Mouse (Mus musculus) neural tube, embryonic 13.5 days (tissue): ENCODE measurements around the gene Rnf126. TPM values are rescaled to one million over a fixed set of nuclear protein-coding genes. Genes with fewer than 3 reads are reported as not detected.
"Not testable (repeated sequence)": the region's sequence is repeated elsewhere in the genome, so short reads cannot be mapped to it uniquely, and the experiment has no call there.

ENCODE experiments used
- ATAC-seq: fragments of 200-750 bp; cut with Nextera tagmentation; 2 replicates; pipeline ENCODE4 v1.8.0; 2017; ENCODE audit warnings: low read depth, mild to moderate bottlenecking, moderate TSS enrichment, moderate library complexity
- H3K27ac ChIP-seq: fragments of 300-500 bp; sonication (generic); replicated peaks from 2 replicates; pipeline ENCODE4 v1.5.1; 2015; ENCODE audit warnings: moderate library complexity, mild to moderate bottlenecking, inconsistent platforms
- H3K27me3 ChIP-seq: fragments of 300-500 bp; sonication (generic); 2 replicates; pipeline ENCODE4 v1.6.1; 2015; ENCODE audit warnings: mild to moderate bottlenecking, inconsistent platforms
- H3K36me3 ChIP-seq: fragments of 300-500 bp; sonication (generic); 2 replicates; pipeline ENCODE4 v1.6.1; 2015; ENCODE audit warnings: mild to moderate bottlenecking, inconsistent platforms
- H3K4me1 ChIP-seq: fragments of 300-500 bp; sonication (generic); replicated peaks from 2 replicates; pipeline ENCODE4 v1.6.1; 2015; ENCODE audit warnings: inconsistent platforms
- H3K4me2 ChIP-seq: fragments of 300-500 bp; sonication (generic); 2 replicates; pipeline ENCODE4 v1.6.1; 2015; ENCODE audit warnings: inconsistent platforms, mild to moderate bottlenecking, moderate library complexity
- H3K4me3 ChIP-seq: fragments of 300-500 bp; sonication (generic); 2 replicates; pipeline ENCODE4 v1.5.1; 2015; ENCODE audit warnings: mild to moderate bottlenecking, inconsistent platforms
- H3K9ac ChIP-seq: fragments of 300-500 bp; sonication (generic); 2 replicates; pipeline ENCODE4 v1.6.1; 2015; ENCODE audit warnings: moderate library complexity, mild to moderate bottlenecking, inconsistent platforms
- H3K9me3 ChIP-seq: fragments of 300-500 bp; sonication (generic); 2 replicates; pipeline ENCODE4 v1.6.1; 2016; ENCODE audit warnings: inconsistent platforms
- WGBS: fragments of 180-500 bp; shearing (Covaris S2); methylation state at CpG from one replicate; pipeline ENCODE4 v1.1.7; 2015; 5-methylcytosine and 5-hydroxymethylcytosine counted together
- polyA plus RNA-seq: library from polyadenylated mRNA; unstranded; fragments of >200 nt; fragmentation: Nextera tagmentation; extraction: Ambion mirVana; gene quantifications from 2 replicates; pipeline ENCODE4 v1.2.1, GENCODE M21; 2015

Gene Rnf126
- polyA plus RNA-seq, 1 experiment from 2014 or later: 98.5 TPM

DNA sequence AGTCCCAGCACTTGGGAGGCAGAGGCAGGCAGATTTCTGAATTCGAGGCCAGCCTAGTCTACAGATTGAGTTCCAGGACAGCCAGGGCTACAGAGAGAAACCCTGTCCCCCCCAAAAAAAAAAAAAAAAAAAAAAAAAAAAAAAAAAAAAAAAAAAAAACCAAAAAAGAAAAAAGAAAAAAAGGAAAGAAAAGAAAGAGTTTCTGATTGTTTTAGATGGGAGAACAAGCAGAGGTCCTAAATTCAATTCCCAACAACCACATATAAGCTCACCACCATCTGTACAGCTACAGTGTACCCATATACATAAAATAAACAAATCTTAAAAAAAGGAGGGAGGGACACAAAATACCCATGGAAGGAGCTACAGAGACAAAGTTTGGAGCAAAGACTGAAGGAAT, 7.1 kb downstream of the Rnf126 start:
- 89% methylated on average over 1 of the region's 1 CpGs for WGBS
- not testable (repeated sequence) for H3K27ac ChIP-seq, H3K9me3 ChIP-seq, H3K4me3 ChIP-seq, H3K9ac ChIP-seq, H3K4me2 ChIP-seq, ATAC-seq, H3K27me3 ChIP-seq
- Histone ChIP-seq H3K4me1 (peaks cover 20% of the 10 kb centered on the region), H3K36me3 (peaks cover 69% of the 10 kb centered on the region)

DNA sequence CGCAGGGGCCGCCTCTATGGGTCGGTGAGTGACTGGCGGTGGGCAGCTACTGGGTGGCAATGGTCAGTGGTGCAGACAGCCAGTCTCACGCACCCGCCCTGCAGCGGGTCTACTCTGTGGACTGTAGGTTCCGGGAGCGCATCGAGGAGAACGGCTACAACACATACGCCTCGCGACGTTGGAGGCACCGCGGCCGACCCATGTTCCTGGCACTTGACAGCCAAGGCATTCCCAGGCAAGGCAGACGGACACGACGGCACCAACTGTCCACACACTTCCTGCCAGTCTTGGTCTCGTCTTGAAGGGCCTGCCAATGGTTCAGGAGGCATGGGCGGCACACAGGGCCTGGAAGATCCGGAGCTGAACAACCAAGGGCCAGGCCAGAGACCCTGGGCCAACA, 10.1 kb downstream of the Rnf126 start:
- H3K9ac ChIP-seq: no peak overlapping the region
- peaks cover 10% of the 10 kb centered on the region for H3K4me1 ChIP-seq
- H3K27me3 ChIP-seq: no peaks in the 10 kb centered on the region
- WGBS: 87% methylated on average over 24 of the region's 24 CpGs
- no peak overlapping the region for H3K4me2 ChIP-seq
- ATAC-seq: no peak
- H3K36me3 ChIP-seq: peaks cover 58% of the 10 kb centered on the region
- H3K4me3 ChIP-seq: no peak overlapping the region
- H3K27ac ChIP-seq: no peak overlapping the region
- H3K9me3 ChIP-seq: no peaks in the 10 kb centered on the region

DNA sequence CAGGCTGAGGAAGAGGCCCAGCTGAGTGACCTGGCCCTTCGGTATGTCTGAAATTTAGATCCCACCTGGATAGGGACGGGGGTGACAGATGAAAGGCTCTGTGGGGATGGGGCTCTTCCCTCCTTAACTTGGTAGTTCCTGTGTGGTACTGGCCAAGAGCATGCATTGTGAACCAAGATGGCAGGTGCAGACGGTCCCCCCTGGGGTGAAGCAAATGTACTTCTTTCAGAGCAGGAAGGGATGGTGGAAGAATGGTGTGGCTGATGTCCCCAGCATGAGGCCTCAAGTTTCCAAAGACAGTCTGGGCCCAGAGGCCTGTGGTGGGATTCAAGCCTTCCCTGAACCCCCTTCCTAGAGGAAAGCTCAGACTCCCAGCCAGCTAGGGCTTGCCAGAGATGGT, 10.9 kb downstream of the Rnf126 start:
- no peaks in the 10 kb centered on the region for H3K9me3 ChIP-seq
- peaks cover 10% of the 10 kb centered on the region for H3K4me1 ChIP-seq
- 0 out of 2 replicates have a peak overlapping the region, but pooled peaks have one; percentile 69 for H3K9ac ChIP-seq
- peaks cover 50% of the 10 kb centered on the region for H3K36me3 ChIP-seq
- no peaks in the 10 kb centered on the region for H3K27me3 ChIP-seq
- WGBS: 87% methylated on average over 3 of the region's 3 CpGs
- no peak overlapping the region; the same call in 1 of the 2 replicates for H3K4me2 ChIP-seq
- no peak for ATAC-seq
- no peak overlapping the region for H3K27ac ChIP-seq
- H3K4me3 ChIP-seq: no peak overlapping the region

DNA sequence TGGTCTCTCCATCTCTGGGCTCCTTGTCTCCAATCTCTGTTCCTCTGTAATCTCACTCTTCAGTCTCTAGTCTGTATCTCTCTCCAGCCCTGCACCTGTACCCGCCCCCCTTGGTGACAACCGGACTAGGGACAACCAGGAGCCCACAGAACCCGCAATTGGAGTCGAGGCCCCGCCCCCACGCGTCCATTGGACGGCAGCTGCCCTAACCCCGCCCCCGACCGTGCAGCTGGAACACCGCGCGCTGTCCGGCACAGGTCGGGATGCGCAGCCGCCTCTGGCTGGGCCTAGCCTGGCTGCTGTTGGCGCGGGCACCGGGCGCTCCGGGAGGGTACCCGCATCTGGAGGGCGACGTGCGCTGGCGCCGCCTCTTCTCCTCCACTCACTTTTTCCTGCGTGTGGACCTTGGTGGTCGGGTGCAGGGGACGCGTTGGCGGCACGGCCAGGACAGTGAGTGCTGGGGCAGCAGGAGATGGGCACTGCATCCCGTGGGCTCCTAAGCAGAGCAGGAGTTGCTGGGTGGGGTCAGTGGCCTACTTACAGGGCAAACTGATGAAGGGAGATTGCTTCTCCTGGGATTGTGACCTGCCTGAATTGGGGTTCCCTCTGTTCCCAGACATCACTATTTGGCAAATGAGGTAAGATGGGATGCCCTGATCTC, 11.8 kb downstream of the Rnf126 start, which contains the start of gene Fgf22:
Fgf22 (plus strand) TSS at position 221 of the 661 bp plus-strand sequence.
- H3K4me3 ChIP-seq: peak within 1 kb of the TSS; percentile 42
- no peaks in the 10 kb centered on the region for H3K9me3 ChIP-seq
- 2% methylated on average over 36 of the region's 36 CpGs for WGBS
- H3K4me2 ChIP-seq: peak within 1 kb of the TSS; percentile 70
- no peaks in the 10 kb centered on the region for H3K27me3 ChIP-seq
- H3K27ac ChIP-seq: no peak within 1 kb of the TSS
- H3K36me3 ChIP-seq: peaks cover 41% of the 10 kb centered on the region
- peak within 1 kb of the TSS; percentile 69 for H3K9ac ChIP-seq
- peak; percentile 84 for ATAC-seq
- H3K4me1 ChIP-seq: peaks cover 10% of the 10 kb centered on the region

DNA sequence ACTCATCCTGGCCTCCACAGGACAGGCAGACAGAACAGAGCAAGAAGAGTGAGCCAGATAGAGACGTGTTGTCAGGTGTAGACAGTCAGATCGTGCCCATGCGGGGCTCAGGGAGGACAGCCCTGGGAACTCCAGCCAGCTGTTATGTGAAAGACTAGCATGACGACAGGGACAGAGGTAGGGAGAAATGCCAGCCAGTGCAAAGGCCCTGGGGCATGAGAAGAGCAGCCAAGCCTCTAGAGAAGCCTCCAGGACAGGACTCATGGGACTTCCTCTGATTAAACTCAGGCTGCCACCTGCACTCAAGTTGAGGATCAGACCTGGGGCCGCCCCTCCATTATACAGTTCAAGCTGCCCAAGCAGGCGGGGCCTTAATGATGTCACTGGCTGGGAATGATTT, 18.3 kb downstream of the Rnf126 start:
- no peak overlapping the region for H3K9ac ChIP-seq
- H3K36me3 ChIP-seq: peaks cover 12% of the 10 kb centered on the region
- no peaks in the 10 kb centered on the region for H3K9me3 ChIP-seq
- no peak overlapping the region for H3K4me2 ChIP-seq
- no peak for ATAC-seq
- no peak overlapping the region for H3K4me3 ChIP-seq
- H3K27me3 ChIP-seq: no peaks in the 10 kb centered on the region
- WGBS: 81% methylated on average over 6 of the region's 6 CpGs
- H3K27ac ChIP-seq: no peak overlapping the region
- peaks cover 16% of the 10 kb centered on the region for H3K4me1 ChIP-seq

DNA sequence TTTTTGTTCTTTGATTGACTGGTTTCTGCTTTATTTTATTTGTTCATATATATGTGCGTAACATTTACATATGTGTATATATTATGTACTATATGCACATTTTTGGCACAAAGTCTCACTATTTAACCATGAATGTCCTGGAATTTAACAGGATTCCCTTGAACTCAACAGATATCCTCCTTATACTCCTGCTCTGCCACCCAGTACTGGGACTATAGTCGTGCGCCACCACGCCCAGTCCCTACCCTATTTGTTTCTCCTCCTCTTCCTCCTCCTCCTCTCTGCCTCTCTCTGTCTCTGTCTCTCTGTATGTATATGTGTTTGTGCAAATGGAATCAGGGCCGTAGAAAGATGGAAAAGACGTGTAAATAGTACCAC, 20.0 kb downstream of the Rnf126 start:
- H3K9me3 ChIP-seq: no peaks in the 10 kb centered on the region
- 26% methylated on average over 6 of the region's 6 CpGs for WGBS
- H3K9ac ChIP-seq: peak overlapping the region; percentile 53; the same call in 1 of the 2 replicates
- peak; percentile 64 for ATAC-seq
- 0 out of 2 replicates have a peak overlapping the region, but pooled peaks have one; percentile 25 for H3K27ac ChIP-seq
- H3K36me3 ChIP-seq: peaks cover 29% of the 10 kb centered on the region
- no peaks in the 10 kb centered on the region for H3K27me3 ChIP-seq
- peaks cover 16% of the 10 kb centered on the region for H3K4me1 ChIP-seq
- peak overlapping the region; percentile 79 for H3K4me2 ChIP-seq
- H3K4me3 ChIP-seq: peak overlapping the region; percentile 17

DNA sequence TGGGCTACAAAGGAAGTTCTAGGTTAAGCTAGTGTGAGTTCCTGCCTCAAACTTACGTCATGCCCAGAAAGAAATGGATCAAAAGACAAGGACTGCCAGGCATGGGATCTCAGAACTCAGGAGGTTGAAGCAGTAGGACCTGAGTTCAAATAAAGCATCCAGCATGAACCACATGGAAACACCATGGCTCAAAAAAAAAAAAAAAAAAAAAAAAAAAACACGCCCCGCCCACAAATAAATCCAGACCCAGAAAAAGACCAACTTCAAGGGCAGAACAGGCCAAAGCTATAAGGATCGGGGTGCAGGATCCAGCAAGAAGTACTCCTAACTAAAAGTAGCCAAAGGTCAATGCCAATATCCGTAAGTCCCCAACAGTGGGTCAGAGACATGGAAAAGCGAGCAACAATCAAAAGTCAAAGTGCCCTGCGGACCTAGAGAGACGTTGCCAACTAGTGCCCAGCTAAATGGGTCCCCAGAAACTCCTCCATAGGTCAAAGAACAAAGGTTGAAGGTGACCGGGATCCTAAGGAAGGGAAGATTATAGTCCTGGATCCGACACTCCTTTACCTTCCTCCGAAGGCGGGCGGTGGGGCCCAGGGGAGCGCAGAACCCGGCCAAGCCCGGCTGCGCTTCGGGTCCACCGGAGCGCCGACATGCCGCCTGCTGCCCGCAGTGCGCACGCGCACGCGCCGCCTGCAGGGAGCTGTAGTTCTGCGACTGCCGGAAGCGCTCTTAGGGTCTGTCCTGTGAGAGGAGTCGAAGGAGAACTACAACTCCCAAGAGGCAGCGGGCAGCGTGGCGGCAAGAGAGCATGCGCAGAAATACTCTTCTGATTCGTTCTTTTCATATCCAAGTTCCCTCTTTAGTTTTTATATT, 20.6 kb downstream of the Rnf126 start, which contains the start of gene Polrmt:
Polrmt (minus strand) TSS at position 684 of the 876 bp plus-strand sequence.
- Histone ChIP-seq H3K4me2 (peak within 1 kb of the TSS; percentile 79), H3K9me3 (no peaks in the 10 kb centered on the region), H3K27ac (0 out of 2 replicates have a peak within 1 kb of the TSS, but pooled peaks have one; percentile 25), H3K9ac (peak within 1 kb of the TSS; percentile 66), H3K36me3 (peaks cover 35% of the 10 kb centered on the region), H3K4me1 (peaks cover 16% of the 10 kb centered on the region), H3K27me3 (no peaks in the 10 kb centered on the region), H3K4me3 (peak within 1 kb of the TSS; percentile 53)
- peak; percentile 95 for ATAC-seq
- 4% methylated on average over 38 of the region's 38 CpGs for WGBS

DNA sequence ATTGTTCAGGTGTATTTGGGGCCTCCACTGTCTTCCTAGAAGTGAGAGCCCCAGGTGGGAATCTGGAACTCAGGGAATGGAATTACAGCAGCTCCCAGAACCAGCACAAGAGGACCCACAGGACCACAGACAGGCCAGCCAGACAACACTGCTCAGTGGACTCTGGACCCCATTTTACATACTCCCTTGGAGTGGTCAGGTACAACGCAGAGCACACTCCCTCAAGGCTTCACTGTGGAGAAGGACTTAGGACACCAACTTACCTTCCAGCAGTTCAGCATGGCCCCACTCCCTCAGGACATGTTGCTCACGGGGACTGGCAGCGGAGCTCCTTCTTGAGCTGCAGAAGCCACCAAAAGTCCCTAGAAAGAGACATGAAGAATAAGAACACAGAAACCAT, 21.3 kb downstream of the Rnf126 start:
- Histone ChIP-seq H3K36me3 (peaks cover 43% of the 10 kb centered on the region), H3K27me3 (no peaks in the 10 kb centered on the region), H3K9ac (peak overlapping the region; percentile 66; the same call in 1 of the 2 replicates), H3K4me1 (peaks cover 16% of the 10 kb centered on the region), H3K27ac (no peak overlapping the region), H3K9me3 (no peaks in the 10 kb centered on the region), H3K4me3 (peak overlapping the region; percentile 53), H3K4me2 (peak overlapping the region; percentile 79)
- WGBS: 94% methylated on average over 3 of the region's 3 CpGs
- no peak for ATAC-seq

DNA sequence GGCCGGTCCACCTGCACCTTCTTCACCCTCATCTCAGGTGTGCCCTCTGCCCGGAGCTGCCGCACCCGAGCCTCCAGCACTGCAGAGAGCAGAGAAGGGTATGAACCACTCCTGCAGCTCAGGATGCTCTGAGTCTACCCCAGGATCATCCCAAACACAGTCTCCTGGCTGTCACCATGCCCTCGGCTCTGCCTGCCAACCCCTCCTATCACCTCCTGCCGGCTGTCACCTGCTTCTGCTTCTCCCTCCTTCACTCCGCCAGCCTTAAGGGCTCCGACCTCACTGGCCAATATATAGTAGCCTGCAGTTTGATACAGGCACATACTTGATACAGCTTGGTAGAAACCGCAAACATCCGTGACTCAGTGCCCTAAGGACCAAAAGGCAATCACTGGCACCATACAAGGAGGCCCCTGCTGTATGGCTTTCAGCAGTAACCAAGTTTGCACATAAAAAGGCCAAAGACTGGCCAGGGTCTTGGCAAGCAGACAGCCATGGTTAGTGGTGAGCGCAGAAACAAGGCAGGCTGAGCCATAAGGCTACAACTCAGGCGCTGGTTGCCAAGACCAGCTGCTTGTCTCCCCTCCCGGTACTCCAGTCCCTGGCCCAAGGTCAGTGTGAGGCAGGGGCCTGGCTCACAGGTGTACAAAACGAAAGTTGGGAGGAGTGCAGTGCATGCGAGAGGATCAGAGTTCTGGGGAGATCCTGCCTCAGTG, 22.9 kb downstream of the Rnf126 start:
- H3K4me1 ChIP-seq: peaks cover 16% of the 10 kb centered on the region
- 95% methylated on average over 15 of the region's 15 CpGs for WGBS
- no peaks in the 10 kb centered on the region for H3K27me3 ChIP-seq
- no peak overlapping the region for H3K4me3 ChIP-seq
- H3K4me2 ChIP-seq: no peak overlapping the region
- ATAC-seq: no peak
- no peak overlapping the region for H3K27ac ChIP-seq
- no peak overlapping the region for H3K9ac ChIP-seq
- peaks cover 15% of the 10 kb centered on the region; the same call in 1 of the 2 replicates for H3K9me3 ChIP-seq
- peaks cover 59% of the 10 kb centered on the region for H3K36me3 ChIP-seq

DNA sequence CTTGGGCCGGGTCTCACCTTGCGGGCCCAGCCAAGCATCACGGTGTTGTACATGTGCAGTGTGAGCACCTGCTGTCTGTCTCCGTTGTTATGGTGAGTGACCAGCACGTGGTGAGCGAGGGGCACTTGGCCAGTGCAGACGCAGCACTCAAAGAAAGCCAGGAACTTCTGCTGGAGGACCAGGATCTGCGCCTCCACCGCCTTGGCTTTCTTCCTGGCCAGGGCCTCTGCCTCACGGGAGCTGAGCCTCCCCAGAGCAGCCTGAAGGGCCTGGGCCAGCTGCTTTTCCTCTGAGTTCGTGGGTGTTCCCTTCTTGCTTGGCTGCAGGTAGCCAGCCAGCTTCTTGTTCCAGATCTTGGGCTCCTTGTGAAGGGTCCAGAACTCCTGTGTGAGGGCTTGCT, 23.6 kb downstream of the Rnf126 start:
- 90% methylated on average over 11 of the region's 11 CpGs for WGBS
- H3K4me3 ChIP-seq: no peak overlapping the region
- no peak overlapping the region for H3K27ac ChIP-seq
- H3K27me3 ChIP-seq: no peaks in the 10 kb centered on the region
- ATAC-seq: no peak
- no peak overlapping the region for H3K9ac ChIP-seq
- peaks cover 65% of the 10 kb centered on the region for H3K36me3 ChIP-seq
- peaks cover 21% of the 10 kb centered on the region for H3K9me3 ChIP-seq
- H3K4me1 ChIP-seq: peaks cover 16% of the 10 kb centered on the region
- no peak overlapping the region for H3K4me2 ChIP-seq

DNA sequence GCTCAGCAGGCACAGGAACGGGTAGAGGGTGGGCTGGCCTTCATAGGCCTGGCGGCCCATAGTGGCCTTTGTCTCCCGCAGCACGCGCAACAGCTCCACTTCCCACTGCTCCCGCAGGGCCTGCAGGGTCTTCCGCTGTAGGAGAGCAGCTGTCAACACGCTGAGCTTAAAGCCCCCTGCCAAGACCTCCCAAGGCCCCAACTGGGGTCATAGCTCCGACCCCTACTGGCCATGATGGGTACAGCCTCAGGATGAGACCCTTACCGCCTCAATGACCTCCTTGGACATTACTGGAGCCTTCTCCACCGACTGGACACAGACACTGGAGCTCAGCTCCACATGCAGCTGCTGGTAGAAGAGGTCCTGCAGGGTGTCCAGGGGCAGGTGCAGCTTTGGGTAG, 25.9 kb downstream of the Rnf126 start:
- no peak for ATAC-seq
- 61% methylated on average over 11 of the region's 11 CpGs for WGBS

More for the DNA sequence above, 25.9 kb downstream of the Rnf126 start:
- H3K4me1 ChIP-seq: peaks cover 9% of the 10 kb centered on the region
- peaks cover 88% of the 10 kb centered on the region for H3K36me3 ChIP-seq
- peaks cover 33% of the 10 kb centered on the region for H3K9me3 ChIP-seq
- H3K9ac ChIP-seq: no peak overlapping the region
- H3K4me3 ChIP-seq: no peak overlapping the region
- H3K27me3 ChIP-seq: peaks cover 6% of the 10 kb centered on the region
- no peak overlapping the region for H3K4me2 ChIP-seq
- no peak overlapping the region for H3K27ac ChIP-seq
